Mouse (Mus musculus) ovary, postnatal 10 days (tissue): ENCODE measurements around the gene Gsg1l.

Source experiments
- DNase-seq: peaks from one replicate; pipeline ENCODE4 v3.0.0; 2022; ENCODE audit warnings: low spot score

Gene Gsg1l

DNA sequence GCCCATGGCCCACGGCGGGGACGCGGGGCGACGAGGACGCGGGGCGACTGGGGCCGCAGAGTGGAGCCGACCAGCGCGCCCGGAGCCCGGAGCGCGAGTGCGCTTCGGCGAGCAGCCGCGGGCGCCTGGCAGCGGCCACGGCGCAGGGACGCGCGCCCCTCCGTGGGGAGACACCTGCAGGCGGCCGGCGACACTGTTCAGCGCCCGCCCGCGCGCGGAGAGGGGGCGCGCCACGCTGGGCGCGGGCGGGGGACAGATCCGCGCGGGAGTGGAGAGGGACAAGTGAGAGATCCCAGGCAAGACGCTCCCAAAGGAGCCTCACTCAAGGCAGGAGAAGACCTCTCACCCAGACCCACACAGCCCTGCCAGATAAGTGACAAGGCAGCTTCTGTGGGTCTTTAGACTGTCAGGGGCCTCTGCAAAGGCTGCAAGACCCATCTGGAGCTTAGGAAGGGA lies at the start of gene Gsg1l:
Gsg1l (minus strand) TSS at position 126 of the 456 bp plus-strand sequence.
- no peak for DNase-seq

DNA sequence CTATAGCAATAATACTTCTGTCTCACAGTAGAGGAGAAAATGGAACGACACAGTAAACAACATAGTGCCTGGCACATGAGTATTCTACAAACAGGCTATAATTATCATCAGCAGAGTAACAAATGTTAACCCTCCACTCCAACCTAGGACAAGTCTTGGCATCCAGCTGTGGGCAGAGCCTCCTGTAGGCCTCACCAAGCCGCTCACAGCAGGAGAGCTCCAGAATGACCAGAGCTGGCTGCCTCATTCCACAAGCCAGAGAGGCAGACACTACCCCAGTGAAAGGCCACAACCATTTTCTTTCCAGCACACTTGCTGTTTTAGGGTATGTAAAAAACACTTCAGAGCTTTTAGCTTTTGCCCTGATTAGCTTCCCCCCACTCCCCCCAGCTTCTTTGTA lies 45.5 kb upstream of the Gsg1l start:
- no peak for DNase-seq

DNA sequence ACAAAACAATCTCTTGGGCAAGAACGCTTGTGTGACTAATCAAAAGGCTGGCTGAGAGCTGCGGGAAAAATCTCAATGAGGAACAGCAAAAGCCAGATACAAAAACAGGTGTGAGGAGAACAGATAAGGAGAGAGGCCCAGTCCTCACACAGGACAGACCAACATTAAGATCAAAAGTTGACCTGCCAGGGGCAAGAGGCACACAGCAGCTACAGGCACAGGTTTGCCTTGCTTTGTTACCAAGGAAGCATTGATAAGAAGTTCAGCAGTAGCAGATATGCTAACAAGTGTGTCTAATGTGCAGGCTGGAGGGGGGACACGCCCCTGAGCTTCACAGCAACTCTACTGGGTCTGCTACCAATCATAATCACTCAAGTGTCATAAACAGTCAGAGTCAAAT lies 44.3 kb upstream of the Gsg1l start:
- no peak for DNase-seq

DNA sequence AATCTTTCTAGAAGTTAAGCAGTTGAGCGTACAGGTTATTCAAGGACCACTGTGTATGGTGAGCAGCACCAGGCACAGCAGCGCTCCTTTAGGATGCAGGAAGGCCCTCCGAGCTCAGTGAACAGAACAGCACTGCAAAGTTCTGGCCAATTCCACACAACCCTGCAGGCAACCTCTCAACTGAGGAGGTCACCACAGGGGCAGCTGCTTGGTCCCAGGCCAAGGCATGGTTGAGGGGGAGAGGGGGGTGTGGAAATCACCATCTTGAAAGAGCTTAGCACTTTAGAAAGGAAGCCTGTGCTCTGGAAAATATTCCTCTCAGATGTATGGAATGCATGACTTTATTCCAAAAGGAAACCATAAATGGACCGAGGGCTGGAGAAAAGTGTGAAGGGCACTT lies 39.3 kb upstream of the Gsg1l start:
- no peak for DNase-seq

DNA sequence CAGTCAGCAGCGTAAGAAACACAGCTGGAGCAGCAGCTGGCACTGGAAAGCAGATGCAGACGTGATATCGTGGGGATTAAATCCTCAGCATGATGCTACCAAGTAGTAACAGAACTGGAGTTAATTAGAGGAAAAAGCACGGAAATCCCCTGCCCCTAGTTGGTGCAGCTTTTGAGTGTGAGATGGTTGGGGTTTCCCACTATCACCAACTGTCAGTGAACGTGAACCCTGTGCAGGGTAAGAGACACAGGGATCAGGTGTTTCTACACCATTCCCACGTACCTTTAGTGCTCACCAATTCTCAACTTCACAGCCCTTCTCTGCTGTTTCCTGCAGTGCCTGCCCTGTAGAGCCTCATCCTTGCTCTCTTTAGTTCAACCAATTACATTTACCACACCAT lies 37.6 kb upstream of the Gsg1l start:
- no peak for DNase-seq

DNA sequence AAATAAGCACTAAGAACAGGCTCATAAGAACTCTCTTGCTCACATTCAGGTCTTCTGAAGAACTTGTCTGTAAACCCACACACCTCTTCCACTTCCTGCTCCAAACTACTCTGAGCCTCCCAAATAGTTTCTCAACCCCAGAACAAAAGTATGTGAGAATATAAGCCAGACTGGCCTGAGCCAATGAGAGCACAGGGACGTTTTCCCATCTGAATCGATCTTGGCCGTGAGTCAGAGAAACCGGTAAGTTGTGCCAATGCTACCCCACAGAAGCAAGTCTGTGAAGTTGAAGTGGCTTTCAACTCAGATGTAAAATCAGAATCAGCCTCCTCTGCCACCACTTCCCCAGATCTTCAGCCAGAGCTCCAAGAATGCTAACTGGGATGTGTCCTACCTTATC lies 31.1 kb upstream of the Gsg1l start:
- no peak for DNase-seq

DNA sequence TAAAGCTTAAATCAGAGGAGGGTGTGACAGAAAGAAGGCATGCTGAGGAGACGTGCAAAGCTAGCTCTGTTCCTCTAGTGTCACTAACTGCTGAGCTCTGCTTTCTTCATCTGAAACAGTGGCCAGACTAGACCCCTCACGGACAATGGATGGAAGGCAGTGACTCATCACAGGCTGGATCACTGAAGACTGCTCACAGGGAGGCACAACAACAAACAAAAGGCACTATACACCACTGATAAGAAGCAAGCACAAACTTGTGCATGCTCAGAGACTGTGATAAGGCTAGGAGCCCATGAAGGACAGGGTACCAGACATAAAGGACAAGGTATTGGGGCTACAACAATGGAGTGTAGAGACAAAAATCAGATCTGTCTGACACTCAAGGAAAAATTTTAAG lies 29.0 kb upstream of the Gsg1l start:
- DNase-seq: no peak

DNA sequence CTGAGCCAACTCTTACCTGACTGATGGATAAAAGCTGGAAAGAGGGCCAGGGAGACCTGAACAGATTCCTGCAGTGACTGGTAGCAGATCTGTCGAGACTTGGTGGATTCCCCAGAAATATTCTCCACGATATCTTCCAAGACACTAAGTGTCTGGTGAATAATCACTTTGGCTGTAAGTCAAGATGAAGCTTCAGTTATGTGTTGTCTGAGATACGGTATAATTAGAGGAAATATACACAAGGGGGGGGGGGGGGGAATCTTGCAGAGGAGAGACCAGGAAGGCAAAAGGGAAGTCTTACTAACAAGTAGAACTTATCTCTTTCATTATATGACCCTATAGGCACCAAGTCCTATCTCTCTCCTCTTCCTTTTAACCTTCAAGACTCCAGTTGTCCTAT lies 27.7 kb upstream of the Gsg1l start:
- no peak for DNase-seq

DNA sequence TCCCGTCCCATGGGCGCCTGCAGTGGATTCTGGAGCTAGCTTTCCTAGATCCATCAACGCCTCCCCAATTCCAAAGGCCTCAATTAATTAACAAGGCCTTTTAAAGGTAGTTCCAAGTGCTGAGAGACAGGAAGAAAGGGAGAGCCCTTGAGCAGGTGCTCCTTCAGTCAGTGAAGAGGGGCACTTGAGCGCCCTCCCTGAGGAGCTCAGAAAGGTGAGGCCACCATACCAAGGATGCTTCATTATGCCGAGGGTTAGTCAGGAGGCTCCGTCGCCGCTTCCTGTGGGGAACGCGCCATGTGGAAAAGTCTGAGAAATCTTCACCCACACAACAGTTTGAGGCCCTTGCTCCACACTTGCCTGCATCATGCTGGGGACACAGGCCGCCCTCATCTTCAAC lies 18.2 kb upstream of the Gsg1l start:
- DNase-seq: no peak

DNA sequence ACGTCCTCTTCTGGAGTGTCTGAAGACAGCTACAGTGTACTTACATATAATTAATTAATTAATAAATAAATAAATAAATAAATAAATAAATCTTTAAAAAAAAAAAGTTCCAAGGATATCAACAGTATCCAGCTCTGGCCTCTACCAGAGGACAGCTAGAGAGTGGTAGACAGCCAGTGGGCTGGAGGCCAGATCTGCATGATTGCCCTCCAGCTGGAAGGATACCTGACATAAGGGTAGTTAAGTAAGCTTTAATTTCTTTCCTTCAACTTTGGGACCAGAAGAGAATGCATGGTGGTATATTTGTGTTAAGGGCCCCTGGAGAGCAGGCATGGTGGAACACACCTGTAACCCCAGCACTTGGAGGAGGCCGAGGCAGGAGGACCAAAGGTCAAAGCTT lies 17.6 kb upstream of the Gsg1l start:
- DNase-seq: no peak

DNA sequence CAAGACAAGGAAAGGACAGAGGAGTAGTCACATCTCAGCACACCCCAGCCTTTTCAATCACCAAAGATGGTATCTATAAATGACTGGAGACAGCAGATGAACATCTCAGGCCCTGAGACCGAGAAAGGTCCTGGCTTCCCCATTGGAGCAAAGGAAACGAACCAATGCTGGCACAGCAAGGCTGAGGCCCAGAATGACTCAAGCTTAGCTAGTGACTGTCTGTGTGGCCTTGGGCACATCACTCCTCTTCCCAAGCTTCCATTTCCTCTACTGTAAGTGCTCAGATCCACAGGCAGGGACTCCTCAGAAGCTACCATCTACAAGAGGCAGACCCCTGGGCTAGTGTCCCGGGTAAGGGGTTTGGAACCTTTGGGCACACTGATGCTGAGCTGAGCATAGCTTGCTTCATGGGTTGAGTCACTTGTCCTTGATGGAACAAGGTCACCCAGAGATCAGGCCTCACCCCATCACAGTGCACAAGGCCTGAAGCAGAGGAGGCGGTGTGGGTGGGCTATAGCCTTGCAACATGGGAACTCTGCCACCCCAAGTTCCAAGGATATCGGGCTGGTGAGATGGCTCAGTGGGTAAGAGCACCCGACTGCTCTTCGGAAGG lies 17.1 kb upstream of the Gsg1l start:
- DNase-seq: no peak

DNA sequence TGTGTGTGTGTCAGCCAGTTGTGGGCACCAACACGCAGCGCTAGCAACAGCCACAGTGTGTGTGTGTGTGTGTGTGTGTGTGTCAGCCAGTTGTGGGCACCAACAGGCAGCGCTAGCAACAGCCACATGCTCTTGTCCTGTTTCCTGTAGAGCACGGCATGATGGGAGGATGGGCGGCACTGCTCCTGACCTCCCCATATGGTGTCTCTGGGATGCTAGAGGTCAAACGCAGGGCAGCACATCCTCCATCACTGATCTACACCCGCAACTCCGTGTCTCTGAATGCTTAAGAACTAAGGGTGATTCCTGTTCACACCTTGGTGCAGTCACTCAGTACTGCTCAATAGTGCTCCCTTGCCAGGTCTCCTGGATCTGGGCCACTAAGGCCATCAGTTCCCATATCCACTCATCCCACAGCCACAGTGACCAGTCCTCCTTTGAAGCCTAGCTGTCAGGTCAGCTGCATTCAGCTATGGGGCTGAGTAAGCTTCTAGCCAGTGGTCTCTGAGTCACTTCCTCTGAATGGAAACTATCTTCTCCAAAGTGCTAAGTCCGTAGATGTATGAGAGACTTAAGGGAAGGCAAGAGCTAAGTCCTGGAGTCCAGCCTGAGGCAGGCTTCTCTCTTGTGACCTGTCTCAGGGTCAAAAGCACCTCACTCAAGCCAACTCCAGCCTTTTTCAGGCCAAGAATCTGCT lies 15.2 kb upstream of the Gsg1l start:
- DNase-seq: no peak

DNA sequence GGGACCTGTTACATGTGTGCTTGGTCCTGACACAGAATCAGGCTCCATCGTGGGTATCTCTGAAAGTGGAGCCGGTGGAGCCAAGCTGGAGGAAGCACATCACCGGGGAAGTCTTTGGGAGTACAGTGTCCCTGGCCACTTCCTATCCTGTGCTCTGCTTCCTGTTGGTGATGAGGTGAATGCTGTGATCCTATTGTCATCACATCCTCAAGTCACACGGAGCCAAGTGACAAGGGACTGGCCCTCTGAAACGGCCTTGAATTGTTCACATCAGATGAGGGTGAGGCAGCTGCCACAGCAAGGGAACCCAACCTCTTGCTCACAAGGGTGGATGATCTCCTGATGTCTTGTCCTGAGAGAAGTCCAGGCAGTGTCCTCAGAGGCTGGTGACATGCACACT lies 14.4 kb upstream of the Gsg1l start:
- DNase-seq: no peak

DNA sequence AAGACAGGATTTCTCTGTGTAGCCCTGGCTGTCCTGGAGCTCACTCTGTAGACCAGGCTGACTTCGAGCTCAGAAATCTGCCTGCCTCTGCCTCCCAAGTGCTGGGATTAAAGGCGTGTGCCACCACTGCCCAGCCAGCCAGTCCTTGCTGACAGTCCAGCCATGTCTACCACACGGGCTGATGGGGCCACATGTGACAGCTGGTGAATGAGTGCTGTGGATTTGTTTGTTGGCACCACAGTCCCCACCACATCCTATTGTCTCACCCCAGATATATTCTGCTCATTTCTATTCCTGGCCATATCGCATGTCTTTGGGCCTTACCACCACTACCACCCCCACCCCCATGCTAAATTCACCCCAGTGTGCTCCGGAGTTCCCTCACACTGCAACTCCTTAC lies 12.5 kb upstream of the Gsg1l start:
- DNase-seq: no peak

DNA sequence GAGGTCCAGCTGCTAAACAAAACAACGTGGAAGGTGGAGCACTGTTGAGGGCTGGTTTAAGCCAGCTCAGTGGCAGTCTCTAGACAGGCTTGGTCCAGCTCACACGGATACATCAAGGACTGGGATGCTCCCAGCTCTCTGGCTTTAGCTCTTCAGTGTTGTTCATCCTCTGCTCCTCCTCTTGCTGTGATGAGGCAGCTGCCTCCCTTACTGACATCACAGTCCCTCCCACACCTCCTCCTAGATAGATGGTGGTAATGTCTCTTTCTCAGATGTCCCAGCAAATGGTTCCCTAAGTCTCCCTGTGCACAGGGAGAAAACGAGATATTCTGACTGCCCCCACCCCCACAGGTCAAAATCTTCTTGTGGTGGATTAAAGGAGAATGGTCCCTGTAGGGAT lies 11.0 kb upstream of the Gsg1l start:
- no peak for DNase-seq

DNA sequence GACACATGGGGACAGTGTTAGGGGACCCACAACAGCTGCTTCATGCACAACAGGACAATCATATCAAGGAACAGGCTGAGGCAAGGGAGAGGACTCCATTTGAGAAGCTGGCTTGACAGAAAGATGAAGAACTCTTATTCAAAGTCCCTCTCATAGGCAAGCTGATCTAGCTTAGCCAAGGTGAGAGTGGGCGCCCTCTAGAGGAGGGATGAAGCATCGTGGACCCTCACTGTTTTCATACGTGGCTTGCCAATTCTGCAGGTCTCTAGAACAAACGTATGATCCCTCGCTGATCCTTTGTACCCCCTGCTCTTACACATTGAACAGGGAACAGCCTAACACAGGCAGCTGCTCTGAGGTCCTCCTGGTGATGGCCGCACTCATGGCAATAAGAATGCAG lies 7.6 kb upstream of the Gsg1l start:
- no peak for DNase-seq

DNA sequence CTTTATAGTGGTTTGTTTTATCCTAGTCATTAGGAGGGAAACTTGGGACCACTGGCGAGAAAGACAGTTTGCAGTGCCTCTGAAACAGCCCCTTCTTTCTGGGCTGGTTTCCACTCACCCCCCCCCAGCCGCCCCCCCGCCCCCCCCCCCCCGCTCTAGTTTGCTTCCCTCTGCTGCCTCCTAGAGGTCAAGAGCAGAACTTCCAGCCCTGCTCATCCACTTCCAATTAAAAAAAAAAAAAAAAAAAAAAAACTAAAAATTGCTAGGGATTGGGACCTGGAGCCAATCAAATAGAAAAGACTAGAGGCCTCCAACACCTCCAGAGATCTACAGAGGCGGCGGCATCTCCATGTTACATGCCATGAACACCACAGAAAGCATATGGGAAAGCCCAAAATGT lies 5.9 kb upstream of the Gsg1l start:
- no peak for DNase-seq

DNA sequence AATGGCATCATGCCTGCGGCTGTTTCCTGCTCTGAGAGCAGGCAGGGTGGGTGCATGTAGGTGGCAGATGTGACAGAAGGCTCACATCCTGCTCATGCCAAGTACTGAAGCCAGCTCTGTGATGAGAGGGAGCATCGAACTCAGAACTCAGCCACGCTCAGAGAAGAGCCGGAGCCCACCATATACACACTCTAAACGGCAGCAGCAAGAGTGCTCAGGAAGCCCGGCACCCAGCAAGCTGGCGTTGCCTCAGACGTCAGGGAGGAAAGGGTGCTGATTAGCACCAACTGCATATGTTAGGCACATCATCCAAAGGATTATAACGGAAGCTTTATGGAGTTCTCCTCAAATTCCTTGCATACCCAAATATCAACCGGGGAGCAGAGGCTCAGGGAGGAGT lies 5.4 kb upstream of the Gsg1l start:
- no peak for DNase-seq

DNA sequence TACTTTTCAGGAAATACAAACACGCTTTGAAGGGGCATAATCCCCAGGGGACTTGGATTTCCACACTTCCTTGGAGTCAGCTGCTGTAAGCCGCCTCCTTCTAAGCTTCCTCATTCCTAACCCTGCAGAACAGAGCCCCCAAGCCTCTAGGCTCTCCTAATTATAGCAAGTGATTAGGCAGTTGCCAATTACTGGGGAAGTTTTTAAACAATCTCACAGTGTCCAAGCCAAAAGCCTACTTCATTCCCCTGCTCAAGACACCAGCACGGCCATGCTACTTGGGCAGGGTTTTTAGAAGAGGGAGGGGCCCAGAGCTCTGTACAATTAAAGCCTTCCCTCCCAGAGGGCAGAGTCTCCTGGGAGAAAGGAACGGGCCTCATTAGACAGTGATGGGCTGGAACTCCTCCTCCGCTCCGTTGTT lies 4.1 kb upstream of the Gsg1l start:
- no peak for DNase-seq

DNA sequence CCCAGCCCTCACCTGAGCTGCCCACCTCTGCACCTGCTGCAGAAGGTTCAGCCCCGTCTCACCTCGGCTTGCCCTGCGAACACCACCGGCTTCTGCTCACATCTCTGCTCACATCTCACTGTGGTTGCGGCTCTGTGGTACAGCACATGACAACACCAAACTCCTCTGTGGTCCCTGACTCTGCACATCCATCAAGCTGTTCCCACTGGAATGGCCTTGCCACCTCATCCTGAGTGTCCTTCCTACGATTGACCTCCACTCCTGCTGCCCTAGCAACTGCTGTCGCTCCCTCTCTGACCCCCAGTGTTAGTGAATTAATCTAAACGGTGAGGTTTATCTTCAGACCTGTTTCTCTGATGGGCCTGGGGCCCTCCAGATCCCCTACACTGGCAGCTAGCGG lies 2.9 kb upstream of the Gsg1l start:
- no peak for DNase-seq

DNA sequence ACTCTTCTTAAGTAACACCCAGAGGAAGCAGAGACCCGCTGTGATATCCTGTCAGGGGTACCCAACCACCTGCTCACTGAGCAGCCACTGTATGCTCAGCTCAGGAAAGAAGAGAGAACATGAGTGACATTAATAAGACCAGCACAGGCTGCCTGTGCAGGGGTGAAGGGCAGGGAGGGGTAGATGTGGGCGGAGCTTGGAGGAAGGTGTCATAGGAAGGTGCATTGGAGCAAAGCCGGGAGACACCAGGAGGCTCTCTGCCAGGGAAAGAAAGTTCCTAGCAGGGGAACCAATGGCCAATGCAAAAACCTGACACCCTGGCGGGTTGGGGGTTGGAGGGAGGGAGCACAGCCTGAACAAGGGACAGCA lies 1.8 kb upstream of the Gsg1l start:
- no peak for DNase-seq

DNA sequence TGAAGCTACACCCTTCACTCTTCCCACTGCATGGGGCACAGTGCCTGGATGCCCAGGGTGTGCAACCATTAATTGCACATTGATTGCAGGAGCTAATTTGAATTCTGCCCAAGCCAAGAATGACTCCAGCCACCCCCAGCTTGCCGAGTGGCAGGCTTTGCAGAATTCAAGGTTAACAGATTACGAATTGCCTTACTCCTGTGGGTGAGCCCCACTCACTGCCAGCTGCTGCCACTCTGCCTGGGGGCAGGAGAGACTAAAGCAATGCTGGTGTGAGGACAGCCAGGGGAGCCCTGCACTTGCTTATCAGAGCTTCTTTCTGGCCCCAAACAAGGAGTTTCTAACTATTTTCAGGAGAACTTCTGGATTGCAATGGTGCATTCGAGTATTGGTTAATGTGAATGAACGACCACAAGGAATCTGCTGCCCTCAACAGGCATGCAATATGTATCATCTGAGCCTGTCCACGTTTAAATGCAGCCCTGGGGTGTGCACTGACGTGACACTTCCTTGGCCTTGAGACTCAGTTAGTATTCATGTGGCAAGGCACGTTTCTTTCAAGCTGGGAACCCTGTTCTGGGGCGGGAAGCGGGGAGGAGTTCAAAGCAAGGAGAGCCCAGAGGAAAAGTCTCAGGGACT lies 1.2 kb upstream of the Gsg1l start:
- DNase-seq: no peak

DNA sequence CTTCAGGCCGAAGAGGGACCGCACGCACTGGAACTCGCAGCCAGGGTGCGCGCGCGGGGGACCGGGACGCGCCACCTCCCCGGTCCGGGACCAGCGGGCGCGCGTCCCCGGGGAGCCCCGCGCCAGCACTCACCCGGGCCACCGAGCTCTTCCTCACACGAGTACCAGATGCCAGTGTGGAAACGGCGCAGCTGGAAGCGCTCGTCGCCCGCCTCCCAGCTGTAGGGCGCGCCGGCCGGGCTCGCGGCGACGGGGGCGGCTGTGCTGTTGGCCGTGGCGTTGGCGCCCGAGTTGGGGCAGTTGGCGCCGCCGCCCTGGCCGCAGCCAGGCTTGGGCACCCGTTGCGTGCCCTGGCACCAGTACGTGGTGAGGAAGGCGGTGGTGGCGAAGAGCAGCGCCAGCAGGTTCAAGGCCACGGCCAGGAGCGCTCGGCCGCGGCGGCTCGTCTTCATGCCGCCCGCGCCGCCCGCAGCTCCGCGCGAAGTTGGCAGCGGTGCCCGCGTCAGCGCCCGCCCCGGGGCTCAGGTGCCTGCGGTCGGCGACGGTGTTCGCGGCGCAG lies 405 bp downstream of the Gsg1l start:
- DNase-seq: no peak
